Mouse (Mus musculus): ENCODE results near the gene Pnpla8.

Gene Pnpla8

DNA sequence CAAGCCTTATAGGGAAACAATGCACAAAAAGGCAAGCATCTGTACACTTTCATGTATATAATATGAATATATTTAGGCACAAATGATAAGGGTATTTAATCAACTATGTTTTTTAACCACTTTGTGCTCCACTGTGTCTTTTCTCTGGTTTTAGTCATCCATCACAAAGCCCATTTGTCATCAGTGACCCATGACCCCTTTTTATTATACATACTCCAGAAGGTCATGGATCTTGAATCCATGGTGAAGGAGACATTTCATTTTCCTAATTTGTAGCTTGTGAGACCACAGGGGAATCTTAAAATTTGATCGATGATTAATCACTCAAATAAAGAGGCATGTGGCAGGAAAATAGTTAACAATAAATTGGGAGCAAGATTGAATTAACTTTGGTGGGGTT is 136.7 kb downstream of the Pnpla8 start:
- DNase-seq: no peak

DNA sequence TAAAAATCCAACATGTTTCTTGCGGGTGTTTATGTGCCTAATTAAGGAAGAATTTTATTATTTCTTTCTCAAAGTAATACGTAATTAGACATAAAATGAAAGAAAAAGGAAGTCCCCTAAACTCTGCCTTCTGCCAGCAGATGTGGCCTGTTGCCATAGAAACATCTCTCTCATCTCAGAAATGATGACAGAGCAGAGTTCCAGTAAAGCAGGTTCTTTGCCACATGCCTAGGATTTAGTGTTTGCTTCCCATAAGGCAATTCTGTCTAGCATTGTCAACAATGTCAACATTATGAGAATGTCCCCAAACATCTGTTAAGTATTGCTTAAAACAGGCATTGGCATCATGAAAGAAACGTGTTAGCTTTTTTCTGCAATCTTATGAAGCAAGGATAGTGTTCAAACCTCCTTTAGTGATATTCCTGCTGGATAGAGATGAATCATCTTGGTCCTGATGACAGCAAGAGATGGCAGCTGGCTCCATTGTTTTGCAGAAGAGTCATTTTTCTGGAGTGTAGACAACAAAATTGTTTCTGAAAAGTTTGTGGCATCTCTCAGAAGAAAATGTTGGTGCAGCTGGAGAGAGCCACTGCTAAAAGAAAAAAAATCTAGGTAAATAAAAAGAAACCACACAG is 150.0 kb downstream of the Pnpla8 start:
- no peak for DNase-seq
